29 mouse cellular contexts compared by ENCODE assay signal in genomic region chr7:131653416-131653815, GRCm38 (mm10).
"Had no signal": no experiment of that assay in that cellular context is flagged by ENCODE, and none has a peak within 500 bp of the region (broad histone marks: within the 10 kb centered on the region; RNA-seq: fewer than 3 reads in every experiment).

No protein-coding gene starts in this region.

- ATAC-seq: hindbrain, postnatal 0 days; intestine, embryonic 16.5 days had no signal

- H3K27ac ChIP-seq: heart, adult 2 months; heart, embryonic 13.5 days; heart, embryonic 15.5 days; hindbrain, embryonic 13.5 days; hindbrain, embryonic 15.5 days; hindbrain, postnatal 0 days; kidney, embryonic 15.5 days; kidney, postnatal 0 days; left cerebral cortex, adult 2 months; limb, embryonic 10.5 days; limb, embryonic 12.5 days; liver, embryonic 13.5 days; liver, embryonic 15.5 days had no signal

- H3K4me2 ChIP-seq: heart, embryonic 11.5 days; heart, embryonic 13.5 days; heart, embryonic 15.5 days; hindbrain, embryonic 13.5 days; hindbrain, embryonic 15.5 days; kidney, embryonic 15.5 days; limb, embryonic 12.5 days; liver, embryonic 11.5 days; liver, embryonic 13.5 days; liver, embryonic 15.5 days had no signal

- H3K9ac ChIP-seq: heart, embryonic 13.5 days; heart, embryonic 15.5 days; hindbrain, embryonic 13.5 days; hindbrain, embryonic 15.5 days; kidney, embryonic 15.5 days; limb, embryonic 12.5 days; liver, embryonic 13.5 days; liver, embryonic 15.5 days had no signal

- H3K9me3 ChIP-seq: heart, embryonic 13.5 days; heart, embryonic 15.5 days; hindbrain, embryonic 13.5 days; hindbrain, embryonic 15.5 days; kidney, embryonic 15.5 days; limb, embryonic 10.5 days; limb, embryonic 12.5 days; liver, embryonic 13.5 days; liver, embryonic 15.5 days had no signal

- H3K4me1 ChIP-seq: heart, embryonic 13.5 days; heart, embryonic 15.5 days; liver, embryonic 13.5 days; liver, embryonic 15.5 days had no signal

- DNase-seq: gastrocnemius, postnatal 14 days; gastrocnemius, postnatal 36 days; heart, adult 11 months; heart, adult 2 months; heart, postnatal 14 days; heart, postnatal 36 days; kidney, adult 11 months; kidney, adult 2 months; kidney, adult 9 months; kidney, postnatal 14 days; kidney, postnatal 36 days; layer of hippocampus, adult 9-11 months; layer of hippocampus, postnatal 36 days; liver; liver, embryonic 13.5 days had no signal

- H3K36me3 ChIP-seq: heart, embryonic 13.5 days; heart, embryonic 15.5 days; hindbrain, embryonic 13.5 days; hindbrain, embryonic 15.5 days; kidney, embryonic 15.5 days; limb, embryonic 10.5 days; limb, embryonic 12.5 days; liver, embryonic 13.5 days; liver, embryonic 15.5 days had no signal

- H3K4me3 ChIP-seq: heart, adult 2 months; heart, embryonic 13.5 days; heart, embryonic 15.5 days; hindbrain, embryonic 13.5 days; hindbrain, embryonic 15.5 days; kidney, embryonic 15.5 days; left cerebral cortex, adult 2 months; limb, embryonic 10.5 days; limb, embryonic 12.5 days; liver, embryonic 13.5 days; liver, embryonic 15.5 days had no signal

- H3K27me3 ChIP-seq: liver, embryonic 13.5 days; liver, embryonic 15.5 days had no signal
